Mouse (Mus musculus) retina, embryonic 14.5 days (tissue): ENCODE measurements around the gene Haus8.
"Not testable (repeated sequence)": the region's sequence is repeated elsewhere in the genome, so short reads cannot be mapped to it uniquely, and the experiment has no call there.

ENCODE experiments used
- DNase-seq: peaks from one replicate; pipeline ENCODE4 v3.0.0-alpha.2; 2015; ENCODE audit warnings: low spot score

The Haus8 gene

GRCm38 (mm10) chr8:71272286-71273150 is at the start of gene Haus8, which contains the start of gene Myo9b:
Gene Haus8, minus strand, starts transcription at chr8:71272934.
Gene Myo9b, plus strand, starts transcription at chr8:71272714.
- peak; percentile 99 for DNase-seq

- DNase-seq: not testable (repeated sequence)
These were observed 47.0 kb upstream of the Haus8 start for GRCm38 (mm10) chr8:71319760-71320159.

GRCm38 (mm10) chr8:71318610-71319009 is 45.9 kb upstream of the Haus8 start:
- not testable (repeated sequence) for DNase-seq

- DNase-seq: no peak
These were observed 43.8 kb upstream of the Haus8 start for GRCm38 (mm10) chr8:71316486-71317031.

GRCm38 (mm10) chr8:71315972-71316371 is 43.2 kb upstream of the Haus8 start:
- DNase-seq: no peak

- DNase-seq: no peak
These were observed 41.2 kb upstream of the Haus8 start for GRCm38 (mm10) chr8:71313951-71314350.

GRCm38 (mm10) chr8:71312700-71313099 is 40.0 kb upstream of the Haus8 start:
- peak; percentile 9 for DNase-seq

- no peak for DNase-seq
These were observed 37.7 kb upstream of the Haus8 start for GRCm38 (mm10) chr8:71310446-71310845.

GRCm38 (mm10) chr8:71307913-71308312 is 35.2 kb upstream of the Haus8 start:
- DNase-seq: no peak

- DNase-seq: no peak
These were observed 34.6 kb upstream of the Haus8 start for GRCm38 (mm10) chr8:71307371-71307770.

GRCm38 (mm10) chr8:71305988-71306387 is 33.3 kb upstream of the Haus8 start:
- DNase-seq: no peak

- DNase-seq: no peak
These were observed 30.9 kb upstream of the Haus8 start for GRCm38 (mm10) chr8:71303632-71304031.

GRCm38 (mm10) chr8:71302788-71303187 is 30.1 kb upstream of the Haus8 start:
- no peak for DNase-seq

GRCm38 (mm10) chr8:71299716-71300115 is 27.0 kb upstream of the Haus8 start:
- DNase-seq: no peak

- DNase-seq: no peak
These were observed 24.7 kb upstream of the Haus8 start for GRCm38 (mm10) chr8:71297439-71297838.

GRCm38 (mm10) chr8:71296784-71297183 is 24.1 kb upstream of the Haus8 start:
- DNase-seq: no peak

- DNase-seq: no peak
These were observed 23.5 kb upstream of the Haus8 start for GRCm38 (mm10) chr8:71296188-71296621.

- not testable (repeated sequence) for DNase-seq
These were observed 21.2 kb upstream of the Haus8 start for GRCm38 (mm10) chr8:71293930-71294329.

GRCm38 (mm10) chr8:71291351-71291750 is 18.6 kb upstream of the Haus8 start:
- DNase-seq: no peak

- DNase-seq: no peak
These were observed 18.2 kb upstream of the Haus8 start for GRCm38 (mm10) chr8:71290911-71291310.

GRCm38 (mm10) chr8:71290211-71290610 is 17.5 kb upstream of the Haus8 start:
- no peak for DNase-seq

- DNase-seq: no peak
These were observed 16.4 kb upstream of the Haus8 start for GRCm38 (mm10) chr8:71289098-71289497.

- no peak for DNase-seq
These were observed 15.8 kb upstream of the Haus8 start for GRCm38 (mm10) chr8:71288441-71288949.
